Mouse (Mus musculus): ENCODE data around the gene Atf7ip2.
"Not testable (repeated sequence)": the region's sequence is repeated elsewhere in the genome, so short reads cannot be mapped to it uniquely, and the experiment has no call there.

The Atf7ip2 gene

GRCm38 (mm10) chr16:10192679-10193506 lies at the start of gene Atf7ip2:
Atf7ip2 (plus strand) TSS chr16:10192712.
- peak; percentile 84 to 87 for DNase-seq

DNA sequence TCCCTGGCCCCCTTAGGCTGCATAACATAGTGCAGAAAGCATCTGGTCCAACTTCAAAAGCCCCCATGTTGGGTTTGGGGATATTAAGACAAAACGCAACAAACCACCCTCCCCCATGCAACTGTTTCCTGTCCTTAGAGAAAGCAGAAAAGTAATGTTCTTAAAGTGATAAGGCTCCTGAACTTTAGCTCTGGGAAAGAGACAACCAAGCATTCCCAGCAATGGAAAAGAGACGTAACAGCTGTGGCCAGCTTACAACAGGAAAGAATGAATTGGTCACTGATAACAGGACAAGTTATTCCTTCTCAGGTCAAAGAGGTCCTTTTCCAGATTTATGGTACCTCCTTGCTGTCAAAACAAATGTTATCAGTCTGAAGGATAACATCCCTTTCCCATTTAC lies 49.3 kb upstream of the Atf7ip2 start:
- no peak for DNase-seq

DNA sequence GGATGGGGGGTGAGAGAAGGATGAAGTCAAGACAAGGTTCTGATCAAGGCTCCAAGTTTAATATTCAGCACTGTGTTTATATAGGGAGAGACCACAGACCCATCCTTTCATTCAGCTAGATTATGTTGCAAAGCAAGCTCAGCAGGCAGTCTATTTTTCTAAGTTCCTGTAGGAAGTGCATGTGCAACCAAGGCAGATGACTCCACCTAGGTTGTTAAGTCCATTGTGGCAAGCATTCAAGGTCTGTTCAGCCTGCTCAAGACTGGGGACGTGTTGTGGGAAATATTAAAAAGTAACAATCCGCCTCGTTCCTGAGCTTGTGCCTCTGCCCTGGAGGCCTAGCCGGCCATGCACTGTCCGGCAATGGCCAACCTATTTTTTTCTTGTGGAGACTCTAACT lies 45.1 kb upstream of the Atf7ip2 start:
- DNase-seq = no peak

- DNase-seq = no peak
Observed at GRCm38 (mm10) chr16:10169123-10169905, 23.2 kb upstream of the Atf7ip2 start.

DNA sequence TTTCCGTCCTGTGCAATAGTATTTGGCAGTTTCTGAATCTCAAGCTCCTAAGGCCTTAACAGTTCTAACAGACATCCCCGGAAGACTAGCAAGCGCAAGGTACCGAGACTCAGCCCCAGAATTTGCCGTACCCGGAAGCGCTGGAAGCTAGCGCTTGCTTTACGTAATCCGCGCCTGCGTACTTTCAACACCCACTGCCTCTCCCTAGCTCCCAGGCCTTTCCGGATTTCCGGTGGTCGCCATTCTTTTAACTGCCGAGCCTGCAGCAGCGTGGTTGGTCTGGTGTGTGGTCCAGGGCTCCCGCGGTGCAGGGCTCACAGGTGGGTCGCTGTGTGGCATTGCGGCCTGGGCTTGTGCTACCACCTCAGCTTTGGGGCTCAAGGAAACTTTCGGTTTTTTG lies 22.5 kb upstream of the Atf7ip2 start, which contains the start of gene Rpl39l:
TSS of gene Rpl39l (plus strand) at position 222 of the 400 bp plus-strand sequence.
- DNase-seq = no peak

DNA sequence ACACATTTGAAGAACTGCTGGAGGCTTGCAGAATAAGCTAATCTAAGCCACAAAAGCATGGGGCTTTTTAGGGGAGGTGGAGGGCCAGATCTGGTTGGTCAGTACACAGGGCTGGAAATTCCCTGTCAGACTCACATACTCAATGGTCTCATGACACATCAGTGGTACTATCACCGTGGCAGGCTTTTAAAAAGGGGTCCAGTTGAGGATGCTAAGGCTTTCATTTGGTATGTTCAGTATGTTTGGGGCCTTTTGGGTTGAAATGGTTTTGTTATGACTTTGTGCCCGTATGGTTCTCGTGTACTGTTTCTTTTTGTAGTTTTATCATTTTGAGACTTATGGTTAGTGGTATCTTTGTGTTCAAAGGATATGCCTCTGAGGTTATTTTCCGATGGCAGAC lies 21.2 kb upstream of the Atf7ip2 start:
- no peak for DNase-seq

GRCm38 (mm10) chr16:10172179-10172820 lies 20.2 kb upstream of the Atf7ip2 start:
- DNase-seq = no peak

DNA sequence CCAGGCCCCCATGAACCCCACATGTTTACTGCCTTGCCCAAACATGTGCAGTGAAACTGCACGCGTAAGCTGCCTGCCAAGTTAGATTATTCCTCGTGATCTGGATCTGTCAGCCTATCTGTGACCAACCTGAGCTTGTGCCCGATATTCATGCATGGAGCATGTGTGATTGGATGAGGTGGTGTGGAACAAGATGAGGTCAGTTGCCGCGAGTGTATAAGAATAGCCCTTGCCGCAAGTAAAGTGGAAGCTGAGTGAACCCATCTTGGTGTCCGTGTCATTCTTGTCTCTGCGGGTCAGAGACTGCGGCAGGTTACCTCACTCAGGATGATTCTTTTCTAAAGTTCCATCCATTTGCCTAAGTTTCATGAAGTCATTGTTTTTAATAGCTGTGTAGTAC lies 5.1 kb upstream of the Atf7ip2 start:
- DNase-seq = not testable (repeated sequence)

- no peak for DNase-seq
Observed at GRCm38 (mm10) chr16:10208777-10209176, 16.3 kb downstream of the Atf7ip2 start.

DNA sequence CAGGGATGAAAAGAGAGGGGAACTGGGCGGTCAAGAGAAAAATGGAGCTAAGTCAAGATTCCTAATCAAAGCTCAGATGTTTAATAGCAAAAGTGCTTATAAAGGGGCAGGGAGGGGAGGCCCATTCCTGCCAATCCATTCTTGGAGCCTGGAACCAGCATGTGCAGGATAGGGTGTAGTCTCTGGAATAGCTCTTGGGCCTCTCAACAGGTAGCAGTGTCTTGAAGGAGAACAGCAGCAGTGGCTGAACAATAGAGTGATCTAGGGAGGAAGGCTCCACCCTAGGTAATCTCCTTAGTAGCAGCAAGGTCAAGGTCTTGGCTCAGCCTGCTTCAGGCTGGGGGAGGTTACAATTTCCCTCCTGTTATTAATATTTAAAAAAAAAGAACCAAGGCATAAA lies 23.9 kb downstream of the Atf7ip2 start:
- DNase-seq = not testable (repeated sequence)

GRCm38 (mm10) chr16:10217020-10217419 lies 24.5 kb downstream of the Atf7ip2 start:
- DNase-seq = not testable (repeated sequence)

DNA sequence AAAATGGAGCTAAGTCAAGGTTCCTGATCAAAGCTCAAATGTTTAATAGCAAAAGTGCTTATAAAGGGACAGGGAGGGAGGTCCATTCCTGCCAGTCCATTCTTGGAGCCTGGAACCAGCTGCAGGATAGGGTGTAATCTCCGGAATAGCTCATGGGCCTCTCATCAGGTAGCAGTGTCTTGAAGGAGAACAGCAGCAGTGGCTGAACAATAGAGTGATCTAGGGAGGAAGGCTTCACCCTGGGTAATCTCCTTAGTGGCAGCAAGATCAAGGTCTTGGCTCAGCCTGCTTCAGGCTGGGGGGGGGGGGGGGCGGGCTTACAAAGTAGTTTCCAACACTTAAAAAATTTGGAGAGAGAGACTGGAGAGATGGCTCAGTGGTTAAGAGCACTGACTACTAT lies 34.8 kb downstream of the Atf7ip2 start:
- no peak for DNase-seq

DNA sequence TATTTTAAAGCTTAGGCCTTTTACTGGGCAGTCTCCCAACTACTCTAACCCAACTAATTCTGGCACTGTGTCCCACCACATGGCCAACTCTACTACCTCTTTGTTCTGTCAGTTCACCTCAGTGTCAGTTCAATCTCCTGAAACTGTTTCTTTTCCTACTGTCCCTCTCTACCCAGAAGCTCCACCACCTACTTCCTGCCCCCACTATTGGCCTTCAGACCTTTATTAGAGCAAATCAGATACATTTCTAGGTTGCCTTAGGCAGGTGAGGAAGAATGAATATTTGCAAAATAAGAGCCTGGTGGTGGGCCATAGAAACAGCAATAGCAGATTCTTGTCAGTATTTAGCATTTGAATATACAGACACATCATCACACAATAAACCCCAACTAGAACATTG lies 44.1 kb downstream of the Atf7ip2 start:
- no peak for DNase-seq

- no peak for DNase-seq
Observed at GRCm38 (mm10) chr16:10253993-10254392, 61.5 kb downstream of the Atf7ip2 start.

GRCm38 (mm10) chr16:10272256-10272655 lies 79.7 kb downstream of the Atf7ip2 start:
- DNase-seq = peak; percentile 45 to 61

DNA sequence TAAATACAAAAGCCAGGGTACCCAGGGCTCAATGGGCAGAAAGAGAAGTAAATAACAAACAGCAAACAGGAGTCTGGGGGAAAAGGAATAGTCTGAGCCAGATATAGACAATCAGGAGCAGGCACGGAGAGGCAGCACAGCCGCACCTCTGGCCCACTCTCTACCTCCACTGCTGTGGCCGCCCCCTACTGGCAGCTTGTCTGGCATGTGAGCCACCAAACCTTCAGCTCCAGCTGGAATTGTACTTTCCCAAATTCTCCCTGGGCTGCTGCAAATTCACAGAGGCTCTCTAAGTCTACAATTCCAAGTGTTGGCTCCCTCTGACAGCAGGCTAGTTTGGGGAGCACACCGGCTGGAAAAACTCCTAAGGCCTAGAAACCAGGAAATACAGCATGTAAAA lies 82.0 kb downstream of the Atf7ip2 start:
- DNase-seq = no peak

DNA sequence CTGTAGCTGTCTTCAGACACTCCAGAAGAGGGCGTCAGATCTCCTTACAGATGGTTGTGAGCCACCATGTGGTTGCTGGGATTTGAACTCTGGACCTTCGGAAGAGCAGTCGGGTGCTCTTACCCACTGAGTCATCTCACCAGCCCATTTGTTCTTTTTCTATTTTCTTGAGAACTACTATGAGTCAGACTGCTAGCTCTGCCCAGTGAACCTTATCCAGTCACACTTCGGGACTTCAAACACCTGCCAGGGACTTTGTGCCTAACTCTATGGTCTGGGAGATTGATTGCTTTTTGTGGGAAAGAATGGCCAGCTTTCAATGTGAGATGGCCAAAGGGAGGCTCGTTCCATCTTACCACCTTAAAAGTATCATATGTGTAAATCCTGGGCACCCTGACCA lies 84.3 kb downstream of the Atf7ip2 start:
- not testable (repeated sequence) for DNase-seq

DNA sequence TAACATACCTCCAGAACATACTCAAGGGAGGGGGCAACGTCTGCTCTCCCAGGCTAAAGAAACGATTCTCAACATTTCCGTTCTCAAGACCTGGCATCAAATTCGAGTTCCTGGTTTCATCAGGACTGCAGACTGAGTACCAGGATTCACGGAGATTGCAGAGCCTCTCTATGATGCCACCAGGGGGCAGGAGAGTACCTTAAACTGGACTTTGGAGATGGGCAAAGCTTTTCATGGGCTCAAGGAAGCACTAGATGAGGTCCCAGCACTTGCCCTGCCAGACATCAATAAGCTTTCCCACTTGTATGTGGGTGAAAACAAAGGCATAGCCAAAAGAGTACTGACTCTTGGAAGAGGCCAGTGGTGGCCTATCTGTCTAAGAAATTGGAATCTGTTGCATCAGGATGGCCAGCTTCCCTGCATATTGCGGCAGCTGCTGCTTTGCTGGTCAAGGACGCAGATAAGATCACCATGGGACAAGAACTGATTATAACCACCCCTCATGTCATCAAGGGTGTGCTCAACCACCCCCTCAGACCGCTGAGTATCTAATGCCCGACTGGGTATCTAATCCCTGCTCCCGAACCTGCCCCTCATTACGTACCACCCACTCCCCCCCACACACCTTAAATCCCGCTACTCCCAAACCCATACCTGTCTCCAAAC lies 87.9 kb downstream of the Atf7ip2 start:
- peak; percentile 76 to 84 for DNase-seq

- no peak for DNase-seq
Observed at GRCm38 (mm10) chr16:10281890-10282289, 89.4 kb downstream of the Atf7ip2 start.

GRCm38 (mm10) chr16:10286513-10287268 lies 94.2 kb downstream of the Atf7ip2 start:
- no peak for DNase-seq

- DNase-seq = no peak
Observed at GRCm38 (mm10) chr16:10288115-10288514, 95.6 kb downstream of the Atf7ip2 start.

Data from lung, adult 18-20 months (tissue).